Mouse (Mus musculus) myocyte (in vitro differentiated cells): ENCODE measurements around the gene Mavs. TPM values are rescaled to one million over a fixed set of nuclear protein-coding genes. Genes with fewer than 3 reads are reported as not detected.
A peak's percentile ranks its signal among the peaks of the same experiment; 100 is the strongest.

ENCODE experiments used
- H3K27me3 ChIP-seq: one replicate; pipeline ENCODE4 v1.6.1; 2011; ENCODE audit not compliant: control insufficient read depth, insufficient read depth, insufficient read length
- H3K36me3 ChIP-seq: one replicate; pipeline ENCODE4 v1.6.1; 2011; ENCODE audit not compliant: control insufficient read depth, insufficient read depth
- H3K4me2 ChIP-seq: one replicate; pipeline ENCODE4 v1.6.1; 2011; ENCODE audit warnings: low read depth, control low read depth
- H3K4me3 ChIP-seq: one replicate; pipeline ENCODE4 v1.5.1; 2011; ENCODE audit warnings: mild to moderate bottlenecking, control low read depth, moderate library complexity
- H3K79me2 ChIP-seq: one replicate; pipeline ENCODE4 v1.6.1; 2011; ENCODE audit not compliant: control insufficient read depth, insufficient read depth
- H3ac ChIP-seq: one replicate; pipeline ENCODE4 v1.6.1; 2011; ENCODE audit not compliant: control insufficient read depth, insufficient read length
- CEBPB ChIP-seq: IDR thresholded peaks from 2 replicates; pipeline ENCODE4 v1.6.1; 2011; ENCODE audit warnings: mild to moderate bottlenecking, moderate library complexity; ENCODE audit not compliant: poor library complexity, insufficient read depth, severe bottlenecking
- E2F4 ChIP-seq: IDR thresholded peaks from one replicate; pipeline ENCODE4 v1.6.1; 2011; ENCODE audit warnings: mild to moderate bottlenecking, control low read depth, moderate library complexity; ENCODE audit not compliant: insufficient read depth
- MAX ChIP-seq: IDR thresholded peaks from one replicate; pipeline ENCODE4 v1.6.1; 2011; ENCODE audit warnings: low read depth, mild to moderate bottlenecking, control low read depth
- MYOD1 ChIP-seq, 3 experiments: IDR thresholded peaks; one replicate each; pipeline ENCODE4 v1.6.1; 2011; ENCODE audit warnings: control low read depth in 2 of 3, low read depth in 2 of 3, mild to moderate bottlenecking in 2 of 3, moderate library complexity in 1 of 3; ENCODE audit not compliant: insufficient read length in 2 of 3, control insufficient read depth in 1 of 3
- MYOG ChIP-seq, 3 experiments: IDR thresholded peaks; one replicate each; pipeline ENCODE4 v1.6.1; 2011; ENCODE audit warnings: control low read depth in 2 of 3, low read depth in 2 of 3, mild to moderate bottlenecking in 2 of 3; ENCODE audit not compliant: insufficient read length in 2 of 3, control insufficient read depth in 1 of 3, insufficient read depth in 1 of 3
- POLR2A ChIP-seq: IDR thresholded peaks from one replicate; pipeline ENCODE4 v1.6.1; 2011; ENCODE audit warnings: low read depth, mild to moderate bottlenecking, control low read depth, moderate library complexity; ENCODE audit not compliant: insufficient read length
- POLR2AphosphoS2 ChIP-seq: IDR thresholded peaks from one replicate; pipeline ENCODE4 v1.6.1; 2011; ENCODE audit warnings: low read depth, control low read depth; ENCODE audit not compliant: insufficient read length
- REST ChIP-seq: IDR thresholded peaks from one replicate; pipeline ENCODE4 v1.6.1; 2011; ENCODE audit warnings: mild to moderate bottlenecking, control low read depth, moderate library complexity; ENCODE audit not compliant: insufficient read depth, insufficient read length
- SRF ChIP-seq: IDR thresholded peaks from one replicate; pipeline ENCODE4 v1.6.1; 2011; ENCODE audit warnings: low read depth; ENCODE audit not compliant: control insufficient read depth, insufficient read length
- TCF12 ChIP-seq: IDR thresholded peaks from one replicate; pipeline ENCODE4 v1.6.1; 2011; ENCODE audit warnings: mild to moderate bottlenecking, control low read depth; ENCODE audit not compliant: poor library complexity, insufficient read depth, severe bottlenecking
- TCF3 ChIP-seq: IDR thresholded peaks from one replicate; pipeline ENCODE4 v1.6.1; 2011; ENCODE audit warnings: low read depth, control low read depth; ENCODE audit not compliant: insufficient read length
- polyA plus RNA-seq: library from polyadenylated mRNA; unstranded; fragments of >200 nt; fragmentation: generic; extraction: Trizol; gene quantifications from one replicate; pipeline ENCODE4 v1.2.1, GENCODE M21; 2012; ENCODE audit warnings: missing spikeins

Mavs gene
- polyA plus RNA-seq, 1 experiment, result 16.6 TPM

DNA sequence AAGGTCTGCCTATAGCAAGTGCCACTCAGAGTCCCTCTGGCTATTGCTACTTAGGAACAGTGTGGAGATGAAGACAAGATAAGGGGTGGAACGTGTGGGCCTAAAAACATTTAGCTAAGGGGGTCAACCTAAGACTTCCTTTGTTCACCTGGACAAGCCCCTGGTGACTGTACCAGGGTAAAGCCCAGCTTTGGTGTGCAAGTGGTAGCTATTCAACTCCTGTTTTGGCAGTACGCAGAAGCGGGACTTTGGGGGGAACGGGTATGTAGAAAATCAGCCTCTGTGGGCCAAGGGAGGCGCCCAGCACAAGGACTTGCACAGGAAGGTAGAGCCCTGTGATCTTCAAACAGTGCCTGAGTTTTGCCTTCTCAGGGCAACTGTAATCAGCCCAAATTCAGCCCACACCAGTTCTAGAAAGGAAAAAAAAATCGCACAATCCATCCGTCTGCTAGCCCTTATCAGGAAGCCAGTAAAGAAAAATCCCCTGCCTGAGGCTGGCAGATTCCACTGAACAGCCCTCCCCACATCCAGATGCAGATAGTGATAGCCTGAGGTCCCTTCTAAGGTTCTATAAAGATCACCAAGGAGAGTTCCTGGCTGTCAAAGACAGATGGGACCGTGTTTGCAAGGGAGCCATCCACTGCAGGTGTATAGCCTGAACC is 28.2 kb upstream of the Mavs start:
- Histone ChIP-seq H3ac (no peak overlapping the region), H3K4me2 (peak overlapping the region; percentile 59), H3K36me3 (no peaks in the 10 kb centered on the region), H3K27me3 (no peaks in the 10 kb centered on the region), H3K4me3 (no peak overlapping the region), H3K79me2 (no peaks in the 10 kb centered on the region)
- no peak for TF ChIP-seq CEBPB
- no peak for TF ChIP-seq POLR2AphosphoS2
- TF ChIP-seq TCF3, result no peak
- no peak for TF ChIP-seq REST

- TF ChIP-seq MYOD1 (IDR thresholded peaks at IDR 0.05; ENCODE audit: control insufficient read depth in 1 of 3, insufficient read length in 2 of 3, low read depth in 2 of 3) (no peak), SRF (no peak), POLR2AphosphoS2 (no peak), E2F4 (no peak), REST (no peak), MYOG (IDR thresholded peaks at IDR 0.05; ENCODE audit: control insufficient read depth in 1 of 3, insufficient read depth in 1 of 3, insufficient read length in 2 of 3, low read depth in 2 of 3) (no peak), TCF12 (no peak), MAX (no peak)
- no peak within 1 kb of the TSS for H3ac ChIP-seq
- H3K36me3 ChIP-seq, result no peaks in the 10 kb centered on the region
- peaks cover 5% of the 10 kb centered on the region for H3K79me2 ChIP-seq
- H3K27me3 ChIP-seq, result no peaks in the 10 kb centered on the region
- no peak within 1 kb of the TSS for H3K4me3 ChIP-seq
- H3K4me2 ChIP-seq, result no peak within 1 kb of the TSS
These were observed 27.1 kb upstream of the Mavs start, which contains the start of gene Ap5s1 for GRCm38 (mm10) chr2:131206778-131207177. Gene Ap5s1 (plus strand): TSS chr2:131207078.

- peak overlapping the region; percentile 78 for H3K4me2 ChIP-seq
- TF ChIP-seq MYOD1 (IDR thresholded peaks at IDR 0.05; ENCODE audit: control insufficient read depth in 1 of 3, insufficient read length in 2 of 3, low read depth in 2 of 3) (no peak), REST (no peak), SRF (no peak), POLR2A (no peak), E2F4 (no peak)
- no peak overlapping the region for H3K4me3 ChIP-seq
- no peaks in the 10 kb centered on the region for H3K27me3 ChIP-seq
- H3K79me2 ChIP-seq, result peaks cover 6% of the 10 kb centered on the region
- no peaks in the 10 kb centered on the region for H3K36me3 ChIP-seq
- no peak overlapping the region for H3ac ChIP-seq
These were observed 25.5 kb upstream of the Mavs start for GRCm38 (mm10) chr2:131208356-131208755.

- peak overlapping the region; percentile 78 for H3K4me2 ChIP-seq
- peak overlapping the region; percentile 48 for H3K4me3 ChIP-seq
- H3K36me3 ChIP-seq, result no peaks in the 10 kb centered on the region
- no peak for TF ChIP-seq CEBPB
- TF ChIP-seq POLR2A, result no peak
- TF ChIP-seq POLR2AphosphoS2, result no peak
- TF ChIP-seq MAX, result no peak
- TF ChIP-seq TCF12, result no peak
- TF ChIP-seq E2F4, result no peak
- no peak for TF ChIP-seq SRF
- TF ChIP-seq TCF3, result no peak
- no peak overlapping the region for H3ac ChIP-seq
- H3K79me2 ChIP-seq, result peaks cover 6% of the 10 kb centered on the region
- H3K27me3 ChIP-seq, result no peaks in the 10 kb centered on the region
These were observed 24.6 kb upstream of the Mavs start for GRCm38 (mm10) chr2:131209125-131209795.

- H3K79me2 ChIP-seq, result peaks cover 6% of the 10 kb centered on the region
- peak overlapping the region; percentile 13 for H3ac ChIP-seq
- H3K27me3 ChIP-seq, result no peaks in the 10 kb centered on the region
- no peaks in the 10 kb centered on the region for H3K36me3 ChIP-seq
- peak overlapping the region; percentile 78 for H3K4me2 ChIP-seq
- H3K4me3 ChIP-seq, result peak overlapping the region; percentile 48
- TF ChIP-seq MAX (peak; percentile 1), MYOG (IDR thresholded peaks at IDR 0.05; ENCODE audit: control insufficient read depth in 1 of 3, insufficient read depth in 1 of 3, insufficient read length in 2 of 3, low read depth in 2 of 3) (peak in 1 of 3 experiments; percentile 23), POLR2AphosphoS2 (peak; percentile 91), SRF (peak; percentile 79), CEBPB (0 out of 2 replicates have a peak, but pooled peaks have one; percentile 42), REST (no peak), POLR2A (peak; percentile 89), E2F4 (no peak), TCF12 (no peak), MYOD1 (IDR thresholded peaks at IDR 0.05; ENCODE audit: control insufficient read depth in 1 of 3, insufficient read length in 2 of 3, low read depth in 2 of 3) (peak in 1 of 3 experiments; percentile 47)
These were observed 23.7 kb upstream of the Mavs start for GRCm38 (mm10) chr2:131209969-131210792.
